Mouse (Mus musculus): Measurements from ENCODE around the gene Ccnq. TPM values are rescaled to one million over a fixed set of nuclear protein-coding genes. Genes with fewer than 3 reads are reported as not detected.
A peak's percentile ranks its signal among the peaks of the same experiment; 100 is the strongest.

The Ccnq gene
- 39.8 and 40.6 TPM in 2 replicates for polyA plus RNA-seq (2015; fragmentation: Nextera tagmentation; extraction: Ambion mirVana)

DNA sequence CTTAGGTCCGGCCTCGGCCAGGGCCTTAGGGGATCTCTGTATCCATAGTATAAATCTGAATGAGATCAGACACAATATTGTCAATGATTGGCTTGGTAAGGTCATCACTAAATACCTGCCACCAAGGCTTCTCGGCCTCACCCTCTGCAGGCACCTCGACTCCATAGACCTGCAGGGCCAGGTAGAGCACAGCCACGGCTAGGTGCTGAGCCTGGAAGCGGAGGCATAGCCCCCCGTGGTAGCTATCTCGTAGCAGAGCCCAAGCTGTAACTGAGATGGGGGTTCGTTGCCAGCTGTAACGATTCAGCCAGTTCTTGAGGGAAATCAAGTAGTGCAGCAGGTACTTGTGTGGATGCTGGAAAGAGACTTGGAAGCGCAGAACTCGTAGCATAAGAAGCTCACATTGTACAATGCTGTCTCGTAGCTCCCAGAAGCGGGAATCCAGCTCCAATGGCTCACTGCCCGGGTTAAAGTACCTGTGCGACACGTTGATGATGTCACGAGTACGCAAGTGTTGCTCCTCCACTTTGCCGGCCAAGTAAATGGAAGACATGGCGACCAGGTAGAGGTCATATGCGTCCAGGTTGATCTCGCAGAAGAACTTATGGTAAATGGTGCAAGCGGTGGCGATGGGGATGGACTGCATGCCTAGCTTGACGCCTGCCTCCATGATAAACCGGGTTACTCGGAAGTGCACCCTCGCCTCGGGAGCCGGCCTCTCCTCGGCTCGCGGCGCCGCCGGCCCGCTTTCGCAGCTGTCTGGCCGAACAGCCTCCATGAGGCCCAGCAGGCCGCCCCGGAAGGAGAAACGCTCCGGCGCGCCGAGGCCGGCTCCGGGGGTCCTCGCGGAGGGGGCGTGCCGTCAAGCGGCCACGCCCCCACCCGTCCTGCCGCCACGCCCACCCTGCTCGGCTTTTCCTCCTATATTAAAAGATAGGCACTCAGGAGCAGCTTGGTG is at the start of gene Ccnq:
TSS of gene Ccnq (minus strand) at position 845 of the 958 bp plus-strand sequence.
- Histone ChIP-seq H3K4me1 (replicated peaks) (0 out of 2 replicates have a peak, but pooled peaks cover 5% of the 10 kb centered on the region), H3K36me3 (0 out of 2 replicates have a peak, but pooled peaks cover 2% of the 10 kb centered on the region), H3K27me3 (replicated peaks) (no peaks in the 10 kb centered on the region), H3K4me3 (replicated peaks) (peak within 1 kb of the TSS; percentile 69), H3K4me2 (replicated peaks) (peak within 1 kb of the TSS; percentile 66), H3K9me3 (no peaks in the 10 kb centered on the region), H3K9ac (peak within 1 kb of the TSS; percentile 64), H3K27ac (peak within 1 kb of the TSS; percentile 84)
- peak; percentile 98 for ATAC-seq
- WGBS, result 9% methylated on average over 59 of the region's 59 CpGs

DNA sequence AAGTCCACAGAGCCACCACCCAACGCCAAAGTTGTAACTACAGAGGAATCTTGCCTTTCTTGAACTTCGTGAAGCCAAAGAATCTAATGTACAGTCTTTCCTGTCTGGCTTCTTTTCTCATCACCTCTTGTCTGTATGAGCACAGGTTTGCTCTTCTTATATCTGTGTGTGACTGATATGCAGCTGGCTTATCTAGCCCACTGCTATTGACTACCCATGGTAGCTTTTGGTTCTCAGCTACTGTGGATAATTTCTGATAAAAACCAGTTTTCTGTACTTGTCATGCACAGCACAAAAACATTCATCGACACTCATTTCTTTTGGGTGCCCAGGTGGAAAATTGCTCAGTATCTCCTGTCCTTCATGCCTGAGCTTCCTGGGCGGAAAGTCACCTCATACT is 49.6 kb upstream of the Ccnq start:
- H3K4me2 ChIP-seq (replicated peaks), result no peak overlapping the region
- no peaks in the 10 kb centered on the region for H3K9me3 ChIP-seq
- no peaks in the 10 kb centered on the region for H3K27me3 ChIP-seq (replicated peaks)
- H3K36me3 ChIP-seq, result no peaks in the 10 kb centered on the region
- WGBS, result 87% methylated on average over 4 of the region's 4 CpGs
- H3K4me1 ChIP-seq (replicated peaks), result no peaks in the 10 kb centered on the region
- no peak overlapping the region for H3K4me3 ChIP-seq (replicated peaks)
- H3K27ac ChIP-seq, result no peak overlapping the region
- H3K9ac ChIP-seq, result no peak overlapping the region
- ATAC-seq, result no peak

DNA sequence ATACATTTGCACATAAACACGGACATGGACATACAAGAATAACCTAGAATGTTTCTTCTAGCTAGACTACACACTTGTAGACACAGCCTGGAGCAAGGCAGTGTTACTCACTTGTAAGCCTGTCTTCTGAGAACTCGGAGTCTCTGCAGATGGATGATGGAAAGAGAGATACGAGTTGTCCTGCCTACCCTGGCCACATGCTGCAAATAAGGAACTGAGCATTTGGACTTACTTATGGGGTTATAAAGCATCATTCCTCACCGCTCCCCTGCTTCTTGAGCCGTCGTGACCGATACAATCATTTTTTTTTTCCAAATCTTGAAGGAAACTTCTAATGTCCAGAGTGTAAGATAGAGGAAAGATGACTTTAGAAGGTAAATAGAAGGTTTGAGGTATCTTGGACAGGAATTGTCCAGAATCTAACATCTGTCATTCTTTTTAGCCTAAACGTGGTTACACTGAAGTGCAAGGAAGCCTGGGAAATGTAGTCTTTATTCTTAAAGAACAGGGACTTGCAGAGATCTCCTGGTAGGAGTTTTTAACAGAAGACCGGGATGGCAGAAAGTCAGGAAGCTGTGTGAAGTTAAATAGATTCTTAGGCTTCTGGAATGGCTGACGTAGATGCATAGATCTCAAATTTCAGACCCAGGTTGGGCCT is 44.7 kb upstream of the Ccnq start:
- Histone ChIP-seq H3K4me1 (replicated peaks) (no peaks in the 10 kb centered on the region; the same call in 1 of the 2 replicates), H3K27me3 (replicated peaks) (no peaks in the 10 kb centered on the region), H3K4me2 (replicated peaks) (no peak overlapping the region), H3K9ac (no peak overlapping the region), H3K4me3 (replicated peaks) (no peak overlapping the region), H3K27ac (no peak overlapping the region), H3K9me3 (no peaks in the 10 kb centered on the region), H3K36me3 (no peaks in the 10 kb centered on the region)
- WGBS, result 72% methylated on average over 10 of the region's 10 CpGs
- ATAC-seq, result no peak

DNA sequence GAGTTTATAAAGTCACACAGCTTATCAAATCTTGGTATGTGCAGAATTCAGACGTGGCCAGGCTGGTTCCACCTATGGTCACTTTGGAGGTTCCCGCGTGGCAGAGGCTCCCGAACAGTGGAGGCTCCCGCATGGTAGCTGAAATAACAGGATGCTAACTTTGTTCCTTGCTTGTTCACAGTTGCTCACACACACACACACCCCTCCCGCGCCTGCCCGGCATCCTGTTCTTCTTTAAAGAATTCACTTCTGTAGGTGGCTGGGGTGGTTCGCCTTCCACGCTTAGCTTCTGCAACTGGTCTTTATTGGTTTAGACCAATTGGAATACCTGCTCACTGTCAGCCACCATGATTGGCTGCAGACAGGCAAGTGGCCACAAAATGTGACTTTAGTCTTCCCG is 41.6 kb upstream of the Ccnq start:
- no peak for ATAC-seq
- Histone ChIP-seq H3K4me3 (replicated peaks) (no peak overlapping the region), H3K9me3 (no peaks in the 10 kb centered on the region), H3K4me2 (replicated peaks) (no peak overlapping the region), H3K4me1 (replicated peaks) (no peaks in the 10 kb centered on the region; the same call in 1 of the 2 replicates), H3K36me3 (no peaks in the 10 kb centered on the region), H3K9ac (no peak overlapping the region), H3K27ac (no peak overlapping the region), H3K27me3 (replicated peaks) (no peaks in the 10 kb centered on the region)
- 78% methylated on average over 11 of the region's 11 CpGs for WGBS

DNA sequence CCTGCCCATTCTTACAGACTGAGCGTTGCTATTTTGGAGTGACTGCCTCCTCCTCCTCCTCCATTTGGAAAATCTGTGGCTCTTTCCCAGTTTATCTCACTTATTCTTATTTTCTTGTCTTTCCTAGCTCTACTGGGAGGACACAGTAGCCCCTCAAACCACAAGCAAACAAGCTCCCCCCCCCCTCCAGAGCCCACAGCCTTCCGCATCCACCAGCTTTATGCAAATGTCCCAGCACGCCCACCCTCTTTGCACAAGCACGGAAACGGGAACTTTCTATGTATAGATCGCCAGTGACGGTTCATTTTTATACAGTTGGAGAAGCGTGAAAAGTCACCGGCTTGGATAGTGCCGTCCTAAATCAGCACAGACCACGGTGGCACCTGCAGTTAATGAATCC is 40.9 kb upstream of the Ccnq start:
- WGBS, result 47% methylated on average over 11 of the region's 11 CpGs
- Histone ChIP-seq H3K36me3 (no peaks in the 10 kb centered on the region), H3K27me3 (replicated peaks) (no peaks in the 10 kb centered on the region), H3K9me3 (no peaks in the 10 kb centered on the region), H3K9ac (no peak overlapping the region), H3K4me2 (replicated peaks) (peak overlapping the region; percentile 33; the same call in 1 of the 2 replicates), H3K4me1 (replicated peaks) (no peaks in the 10 kb centered on the region; the same call in 1 of the 2 replicates), H3K4me3 (replicated peaks) (no peak overlapping the region), H3K27ac (no peak overlapping the region)
- no peak for ATAC-seq

DNA sequence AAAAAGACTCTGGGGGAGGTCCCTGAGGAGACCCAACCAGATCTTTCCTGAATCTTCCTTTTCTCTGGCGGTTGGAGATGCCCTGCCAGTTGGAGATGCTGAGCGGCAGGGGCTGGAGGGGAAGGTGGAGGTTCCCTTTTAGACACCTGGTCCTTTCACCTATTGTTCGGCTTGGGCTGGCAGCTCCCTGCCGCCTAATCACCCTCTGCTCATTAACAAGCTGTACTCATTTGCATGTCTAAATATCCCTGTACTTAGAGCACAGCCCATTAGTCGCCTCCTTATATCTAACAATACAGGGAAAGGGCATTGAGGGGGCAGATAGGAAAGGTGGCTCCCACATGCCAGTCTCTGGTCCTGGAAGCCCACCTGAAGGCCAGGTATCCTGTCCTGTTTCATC is 40.5 kb upstream of the Ccnq start:
- H3K36me3 ChIP-seq, result no peaks in the 10 kb centered on the region
- no peak overlapping the region for H3K4me3 ChIP-seq (replicated peaks)
- no peak for ATAC-seq
- H3K9me3 ChIP-seq, result no peaks in the 10 kb centered on the region
- no peaks in the 10 kb centered on the region for H3K27me3 ChIP-seq (replicated peaks)
- H3K4me1 ChIP-seq (replicated peaks), result no peaks in the 10 kb centered on the region; the same call in 1 of the 2 replicates
- H3K27ac ChIP-seq, result no peak overlapping the region
- WGBS, result 67% methylated on average over 5 of the region's 5 CpGs
- no peak overlapping the region for H3K4me2 ChIP-seq (replicated peaks)
- no peak overlapping the region for H3K9ac ChIP-seq

DNA sequence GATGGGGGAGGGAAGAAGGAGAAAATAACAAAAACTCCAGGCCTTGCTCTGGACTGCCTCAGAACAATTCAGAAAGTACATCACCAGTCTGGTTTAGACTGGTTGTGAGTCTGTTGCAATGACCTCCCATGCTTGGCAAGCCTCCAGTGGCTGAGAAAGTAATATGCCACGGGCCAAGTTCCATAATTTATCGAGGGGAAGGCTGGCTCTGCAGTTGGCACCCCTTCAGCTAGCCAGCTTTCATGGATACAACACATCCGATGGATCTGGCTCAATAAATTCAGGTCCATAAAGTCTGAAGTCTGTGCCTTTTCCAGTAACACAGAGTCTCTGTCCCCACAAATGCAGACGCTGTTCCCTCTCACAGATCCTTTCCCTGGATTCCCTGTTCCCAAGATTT is 40.1 kb upstream of the Ccnq start:
- Histone ChIP-seq H3K4me2 (replicated peaks) (no peak overlapping the region), H3K9ac (no peak overlapping the region), H3K4me1 (replicated peaks) (no peaks in the 10 kb centered on the region; the same call in 1 of the 2 replicates), H3K36me3 (no peaks in the 10 kb centered on the region), H3K27me3 (replicated peaks) (no peaks in the 10 kb centered on the region), H3K9me3 (no peaks in the 10 kb centered on the region), H3K4me3 (replicated peaks) (no peak overlapping the region), H3K27ac (no peak overlapping the region)
- ATAC-seq, result 0 out of 2 replicates have a peak, but pooled peaks have one; percentile 43
- WGBS, result 37% methylated on average over 4 of the region's 4 CpGs

DNA sequence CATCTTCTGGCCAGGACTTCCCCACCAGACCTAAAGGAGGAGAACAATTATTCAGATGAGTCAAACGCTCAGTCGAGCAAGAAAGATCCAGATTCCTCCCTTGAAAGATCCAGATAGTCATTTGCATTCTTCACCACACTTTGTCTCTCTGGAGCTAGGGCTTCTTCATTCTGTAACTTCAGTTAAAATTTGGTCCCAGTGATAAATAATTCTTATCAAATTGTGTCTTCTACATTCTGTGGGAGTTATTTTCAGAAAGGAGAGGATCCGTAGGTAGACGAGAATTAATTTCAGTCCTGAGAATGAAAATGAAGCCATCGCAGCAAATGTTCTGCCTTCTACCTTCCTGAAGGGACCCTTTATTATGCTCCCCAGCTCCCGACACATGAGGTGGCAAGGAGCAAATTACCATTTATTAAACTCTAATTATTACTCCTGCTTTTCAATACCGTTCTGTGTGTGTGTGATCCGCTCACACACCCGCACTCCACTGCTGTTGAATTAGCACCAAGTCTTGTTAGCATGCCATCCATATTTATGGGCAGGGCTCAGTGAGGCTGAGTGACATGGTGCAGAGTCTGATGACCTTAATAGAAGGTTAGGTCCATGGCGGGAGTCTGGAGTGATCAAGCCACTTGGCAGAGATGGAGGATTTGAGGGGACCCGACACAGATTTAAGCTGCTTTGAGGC is 38.0 kb upstream of the Ccnq start:
- WGBS, result 88% methylated on average over 11 of the region's 11 CpGs

DNA sequence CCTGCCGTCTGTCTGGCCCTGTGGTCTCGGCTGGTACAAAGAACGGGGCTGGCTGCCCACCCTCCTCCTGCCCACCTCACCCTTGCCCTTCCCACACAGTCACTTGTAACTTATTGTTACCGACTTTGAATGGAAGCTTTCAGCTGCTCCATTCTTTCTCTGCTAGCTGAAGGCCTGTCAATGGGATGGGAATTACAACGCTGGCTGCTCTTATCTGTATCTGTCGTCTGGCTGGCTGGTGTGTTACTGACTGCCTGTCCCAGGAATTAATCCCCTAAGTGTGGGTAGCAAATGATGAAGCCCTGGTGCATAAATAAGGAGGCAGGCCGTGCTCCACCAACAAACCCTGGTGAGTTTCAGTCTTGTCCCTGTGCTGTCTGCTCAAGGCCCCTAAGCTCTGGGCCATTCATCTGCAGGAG is 34.5 kb upstream of the Ccnq start:
- Histone ChIP-seq H3K9me3 (no peaks in the 10 kb centered on the region), H3K4me1 (replicated peaks) (no peaks in the 10 kb centered on the region), H3K27ac (no peak overlapping the region), H3K27me3 (replicated peaks) (no peaks in the 10 kb centered on the region), H3K4me3 (replicated peaks) (no peak overlapping the region), H3K4me2 (replicated peaks) (no peak overlapping the region), H3K36me3 (no peaks in the 10 kb centered on the region), H3K9ac (no peak overlapping the region)
- no peak for ATAC-seq
- 36% methylated on average over 7 of the region's 7 CpGs for WGBS

More for the DNA sequence above, 38.0 kb upstream of the Ccnq start:
- Histone ChIP-seq H3K9ac (no peak overlapping the region), H3K4me2 (replicated peaks) (no peak overlapping the region), H3K27ac (no peak overlapping the region), H3K4me3 (replicated peaks) (no peak overlapping the region), H3K36me3 (no peaks in the 10 kb centered on the region), H3K9me3 (no peaks in the 10 kb centered on the region), H3K27me3 (replicated peaks) (no peaks in the 10 kb centered on the region), H3K4me1 (replicated peaks) (no peaks in the 10 kb centered on the region; the same call in 1 of the 2 replicates)
- ATAC-seq, result no peak

DNA sequence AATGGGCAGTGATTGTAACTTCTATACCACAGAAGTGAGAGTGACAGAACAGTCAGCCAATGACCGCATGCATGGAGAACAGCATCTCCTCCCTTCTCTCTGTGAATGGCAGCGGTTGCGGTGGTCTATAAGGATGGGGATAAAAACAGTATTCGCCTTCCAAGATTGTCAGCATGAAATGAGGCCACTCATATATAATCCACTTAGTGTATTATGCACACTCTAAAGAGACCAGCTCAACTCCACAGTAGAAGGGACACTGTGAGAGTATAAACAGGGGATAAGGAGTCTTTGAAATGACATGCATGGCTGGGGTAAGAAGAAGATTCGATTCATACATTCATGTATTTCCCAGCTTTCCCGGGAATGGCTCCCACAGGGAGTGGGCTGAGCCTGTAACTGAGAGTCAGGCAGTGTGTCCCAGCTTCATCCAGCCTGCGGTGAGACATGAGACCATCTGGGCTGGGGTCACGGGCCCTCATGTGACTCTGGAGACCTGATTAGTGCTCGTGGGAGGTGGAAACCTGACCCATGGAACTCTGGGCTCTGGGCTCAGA is 31.3 kb upstream of the Ccnq start:
- ATAC-seq, result no peak
- H3K9ac ChIP-seq, result no peak overlapping the region
- WGBS, result 77% methylated on average over 9 of the region's 9 CpGs
- no peaks in the 10 kb centered on the region for H3K36me3 ChIP-seq
- peaks cover 4% of the 10 kb centered on the region; the same call in 1 of the 2 replicates for H3K4me1 ChIP-seq (replicated peaks)
- H3K27me3 ChIP-seq (replicated peaks), result no peaks in the 10 kb centered on the region
- no peak overlapping the region for H3K4me3 ChIP-seq (replicated peaks)
- H3K27ac ChIP-seq, result no peak overlapping the region
- H3K4me2 ChIP-seq (replicated peaks), result no peak overlapping the region
- no peaks in the 10 kb centered on the region for H3K9me3 ChIP-seq

DNA sequence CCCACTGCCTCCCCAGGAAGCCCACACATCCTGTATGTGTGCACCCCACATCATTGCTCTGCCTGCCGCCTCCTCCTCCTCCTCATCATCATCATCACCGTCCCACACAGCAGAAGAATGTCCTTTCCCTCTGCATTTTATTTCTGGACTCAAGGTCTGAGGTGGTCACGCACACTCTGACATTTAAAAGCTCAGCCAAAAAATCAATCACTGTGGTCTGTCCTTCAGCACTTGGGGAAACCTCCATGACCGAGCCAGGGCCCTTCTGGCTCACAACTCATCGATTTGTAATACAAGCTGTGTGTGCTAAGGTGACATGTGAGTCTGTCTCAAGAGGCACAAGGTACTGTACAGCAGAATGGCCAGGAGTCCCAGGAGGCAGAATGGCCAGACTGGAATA is 30.8 kb upstream of the Ccnq start:
- no peak overlapping the region for H3K9ac ChIP-seq
- no peaks in the 10 kb centered on the region for H3K27me3 ChIP-seq (replicated peaks)
- H3K4me1 ChIP-seq (replicated peaks), result peaks cover 6% of the 10 kb centered on the region; the same call in 1 of the 2 replicates
- WGBS, result 79% methylated on average over 5 of the region's 5 CpGs
- H3K27ac ChIP-seq, result no peak overlapping the region
- H3K9me3 ChIP-seq, result no peaks in the 10 kb centered on the region
- no peak for ATAC-seq
- no peak overlapping the region for H3K4me2 ChIP-seq (replicated peaks)
- H3K36me3 ChIP-seq, result no peaks in the 10 kb centered on the region
- no peak overlapping the region for H3K4me3 ChIP-seq (replicated peaks)
